Mouse (Mus musculus) B cell, adult 2 months (primary cell): ENCODE results near the gene Gm14325.
"Not testable (repeated sequence)": the region's sequence is repeated elsewhere in the genome, so short reads cannot be mapped to it uniquely, and the experiment has no call there.

ENCODE experiments used
- DNase-seq, 2 experiments: peaks; one replicate each; pipeline ENCODE4 v3.0.0; 2022

Gm14325 gene

DNA sequence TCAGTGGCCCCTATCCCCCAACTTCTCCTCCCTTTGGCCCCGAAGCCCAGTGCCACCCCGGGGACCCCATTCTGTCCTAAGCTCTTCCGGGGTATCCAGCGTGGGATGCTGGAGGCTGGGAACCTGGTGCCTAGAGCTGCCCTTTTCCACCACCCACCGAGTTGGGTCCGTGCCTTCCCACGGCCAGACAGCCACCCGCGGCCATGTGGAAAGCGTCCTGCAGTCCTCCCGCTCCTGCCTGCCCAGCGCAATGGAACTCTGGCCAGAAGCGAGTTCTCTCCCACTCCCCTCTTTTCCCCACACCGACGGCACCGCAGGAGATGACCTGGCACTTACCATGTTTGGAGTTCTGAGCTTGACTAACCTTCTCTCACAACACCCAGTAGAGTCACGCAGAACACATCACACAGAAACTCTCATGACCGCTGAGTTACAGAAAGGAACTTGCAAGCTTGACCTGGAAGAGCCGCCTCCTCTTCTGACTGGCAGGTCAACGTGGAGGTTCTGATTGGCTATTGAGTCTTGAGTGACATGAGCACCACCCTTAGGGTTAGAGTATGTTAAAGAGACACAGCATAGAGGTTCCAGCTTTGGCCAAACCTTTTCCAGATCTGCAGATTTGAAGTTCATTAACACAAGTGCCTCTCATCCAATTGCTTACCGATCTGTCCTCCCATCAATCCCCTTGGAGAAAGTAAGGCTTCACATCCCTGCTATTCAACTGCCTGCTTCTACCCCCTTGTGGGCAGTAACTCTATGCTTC lies at the start of gene Gm14325:
Gene Gm14325, minus strand, starts transcription at position 436 of the 763 bp plus-strand sequence.
- peak; percentile 56 to 57 for DNase-seq

DNA sequence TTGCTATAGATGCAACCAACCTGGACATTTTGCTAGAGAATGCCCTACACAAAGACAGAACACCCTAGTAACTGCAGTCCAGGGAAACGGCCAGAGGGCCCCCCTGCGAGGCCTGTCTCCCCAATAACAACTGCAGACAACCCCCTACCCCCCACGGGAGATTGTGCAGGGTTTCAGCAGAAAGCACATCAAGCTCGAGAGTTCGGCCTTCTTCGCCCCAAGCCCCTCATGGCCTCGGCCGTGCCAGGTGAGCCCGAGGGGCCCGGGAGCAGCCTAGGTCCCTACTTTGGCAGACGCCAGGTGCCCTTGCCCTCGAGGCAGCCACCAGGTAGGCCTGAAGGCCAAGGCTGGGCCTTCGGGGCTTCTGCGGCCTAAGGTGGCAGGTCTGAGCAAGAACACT lies 47.6 kb upstream of the Gm14325 start:
- not testable (repeated sequence) for DNase-seq

DNA sequence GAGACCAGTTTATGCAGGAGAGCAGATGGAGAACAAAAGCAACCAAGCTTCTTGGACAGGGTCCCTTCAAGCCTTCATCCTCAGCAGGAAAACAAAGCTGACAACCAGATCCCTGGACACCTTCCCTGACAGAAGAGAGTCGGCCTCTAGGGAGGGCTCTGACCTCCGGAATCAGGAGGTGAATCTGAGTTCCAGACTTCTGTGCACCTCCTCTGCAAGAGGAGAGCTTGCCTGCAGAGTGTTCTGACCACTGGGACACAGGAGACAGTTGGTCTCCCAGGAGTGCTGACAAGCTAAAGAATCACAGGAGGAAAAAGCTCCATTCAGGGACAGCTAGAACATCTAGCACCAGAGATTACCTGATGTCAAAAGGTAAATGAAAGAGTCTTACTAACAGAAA lies 22.1 kb upstream of the Gm14325 start:
- DNase-seq: not testable (repeated sequence)

DNA sequence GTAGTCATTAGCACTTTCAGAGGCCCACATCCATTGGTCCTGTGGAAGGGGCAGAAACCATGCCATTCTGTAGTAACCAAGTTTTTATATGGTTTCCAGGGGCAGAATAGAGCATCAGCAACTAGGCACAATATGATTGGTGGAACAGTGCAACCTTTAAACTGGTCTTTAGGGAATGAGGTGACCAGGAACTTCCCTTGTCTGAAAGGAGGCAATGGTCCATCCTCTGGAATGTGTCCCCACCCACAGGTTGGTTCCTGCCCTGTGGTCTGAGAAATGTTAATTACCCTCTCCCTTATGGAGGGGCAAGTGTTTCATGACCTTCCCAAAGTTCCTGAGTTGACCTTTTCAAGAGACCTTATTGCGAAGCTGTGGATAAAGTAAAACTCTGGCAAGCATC lies 3.5 kb upstream of the Gm14325 start:
- DNase-seq: not testable (repeated sequence)

DNA sequence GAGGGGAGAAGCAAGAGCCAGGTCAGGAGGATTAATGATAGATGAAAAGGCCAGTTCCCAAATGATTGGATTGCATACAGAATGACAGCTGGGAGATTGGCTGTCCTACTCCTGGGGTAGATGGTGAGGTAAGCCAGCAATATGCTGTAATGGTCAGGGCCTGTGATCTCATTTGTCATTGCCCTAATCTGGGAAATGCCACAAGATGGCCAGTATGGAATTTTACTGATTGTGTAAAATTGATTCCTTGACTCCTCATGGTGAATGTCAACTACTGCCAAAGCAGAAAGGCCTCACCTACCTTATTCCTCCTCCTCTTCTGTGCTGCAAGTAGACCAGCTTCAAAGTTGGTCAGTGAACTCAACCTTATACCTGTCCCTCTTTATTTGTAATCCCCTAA lies 3.4 kb downstream of the Gm14325 start:
- not testable (repeated sequence) for DNase-seq

DNA sequence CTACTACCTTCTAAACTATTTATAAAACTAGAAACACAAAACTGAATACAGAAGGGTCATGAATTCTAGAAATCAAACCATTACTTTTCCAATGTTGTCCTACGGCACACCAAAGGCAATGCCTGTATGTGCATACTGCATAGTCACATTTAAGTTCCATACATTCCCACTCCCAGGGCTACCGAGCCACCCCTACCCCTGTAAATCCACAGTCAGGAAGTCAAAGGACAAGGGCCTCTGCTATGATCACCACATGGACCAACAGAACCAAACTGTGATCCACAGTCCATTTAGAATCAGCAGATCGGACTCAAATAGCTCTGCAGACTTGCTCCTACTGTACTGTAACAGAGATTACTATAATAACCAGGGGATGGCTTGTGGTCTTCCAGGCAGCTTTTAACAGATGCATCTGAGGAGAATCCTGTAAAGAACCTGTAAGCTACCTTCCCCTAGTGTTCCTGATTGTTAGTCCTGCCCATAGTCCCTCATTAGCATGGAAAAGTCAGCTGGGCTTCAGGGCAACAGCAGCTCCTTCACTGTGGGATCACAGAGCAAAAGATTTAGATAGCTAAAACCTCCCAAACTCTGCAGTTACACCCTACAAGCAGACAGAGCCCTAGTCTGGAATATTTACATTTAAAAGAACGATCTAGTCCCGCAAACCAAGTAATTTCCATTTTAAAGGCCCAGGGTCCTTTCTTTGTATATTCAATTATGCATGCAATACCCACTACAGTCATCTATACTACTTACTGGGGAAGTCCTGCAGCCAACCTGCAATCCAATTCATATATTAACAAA lies 4.2 kb downstream of the Gm14325 start:
- not testable (repeated sequence) for DNase-seq

DNA sequence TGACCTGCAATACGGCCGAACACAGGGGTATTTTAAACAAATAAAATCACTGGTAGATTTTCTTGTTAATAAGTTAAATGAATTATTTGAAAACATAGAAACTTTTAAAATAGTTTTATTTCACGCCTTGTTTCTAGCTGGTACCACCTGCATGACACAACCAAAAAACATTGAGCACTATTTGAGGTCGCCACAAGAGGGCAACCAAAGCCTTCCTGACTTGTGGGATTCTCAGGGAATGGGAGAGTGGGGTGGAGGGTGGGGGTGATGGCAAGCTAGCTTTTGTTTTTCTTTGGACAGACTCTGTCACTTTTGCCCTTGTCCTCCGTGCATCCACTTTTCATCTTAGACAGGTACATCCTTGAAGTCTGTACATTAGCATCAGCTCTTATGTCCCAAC lies 18.2 kb downstream of the Gm14325 start:
- DNase-seq: not testable (repeated sequence)

DNA sequence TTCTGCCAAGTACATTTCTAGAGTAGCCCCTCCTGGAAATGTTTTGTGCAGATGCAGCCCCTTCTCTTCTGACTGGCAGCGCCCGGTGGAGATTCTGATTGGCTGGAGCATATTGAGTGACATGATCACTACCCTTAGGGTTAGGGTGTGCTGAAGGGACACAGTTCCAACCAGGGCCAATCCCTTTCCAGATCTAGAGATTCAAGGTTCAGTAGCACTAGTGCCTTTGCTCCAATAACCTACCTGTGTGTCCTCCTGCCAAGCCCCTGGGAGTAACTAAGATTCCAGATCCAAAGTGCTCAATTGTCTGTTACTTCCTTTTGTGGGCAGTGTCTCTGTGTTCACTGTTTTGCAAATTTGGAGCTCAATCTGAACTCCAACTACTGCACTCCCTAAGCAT lies 34.0 kb downstream of the Gm14325 start:
- not testable (repeated sequence) for DNase-seq

DNA sequence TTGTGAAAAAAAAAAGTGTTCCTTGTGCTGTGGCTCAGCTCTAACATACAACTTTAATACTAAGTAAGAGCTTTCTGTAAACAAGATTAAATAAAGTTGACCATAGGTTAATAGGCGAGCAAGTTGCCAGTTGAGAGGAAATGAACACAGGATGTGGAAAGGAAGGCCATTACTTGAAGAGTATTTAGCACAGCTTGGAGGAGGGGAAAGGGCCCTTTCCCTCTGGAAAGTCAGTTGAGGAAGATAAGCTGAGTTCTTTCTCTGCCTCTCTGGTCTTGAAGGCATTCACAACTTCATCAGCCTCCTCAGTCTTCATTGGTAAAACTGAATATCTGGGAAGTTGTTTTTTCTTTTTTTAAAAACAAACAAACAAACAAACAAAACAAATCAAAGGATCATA lies 52.8 kb downstream of the Gm14325 start:
- not testable (repeated sequence) for DNase-seq
